ENCODE assay signal across 8 mouse cellular contexts in the genomic region with DNA sequence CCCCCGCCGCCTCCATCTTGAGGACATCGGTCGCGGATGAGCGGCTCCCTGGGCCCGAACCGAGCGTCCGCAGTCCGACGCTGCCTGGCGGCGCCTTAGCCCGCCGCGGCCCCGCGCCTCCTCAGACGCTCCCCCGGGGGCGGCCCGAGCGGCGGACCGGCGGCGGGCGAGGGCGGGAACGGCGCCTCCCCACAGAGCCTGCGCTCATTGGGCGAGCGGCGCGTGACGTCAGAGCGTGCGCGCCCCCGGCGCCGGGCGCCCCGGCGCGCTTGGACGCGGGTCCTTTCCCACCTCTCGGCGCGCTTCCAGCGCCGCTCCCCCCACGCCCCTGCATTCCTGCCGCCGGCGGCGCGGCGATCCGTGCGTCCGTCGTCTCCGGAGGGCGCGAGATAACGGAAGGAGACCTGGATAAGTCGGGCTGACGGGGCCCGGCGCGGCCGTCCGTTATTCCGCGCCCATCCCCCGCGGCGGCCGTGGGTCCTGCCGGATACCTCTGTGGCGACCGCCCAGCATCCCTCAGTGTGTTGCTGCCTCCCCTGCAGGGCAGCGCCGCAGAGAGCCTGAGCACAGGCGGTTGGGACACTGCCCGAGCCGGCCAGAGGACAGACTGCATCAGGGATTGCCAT. TPM values are rescaled to one million over a fixed set of nuclear protein-coding genes. Genes with fewer than 3 reads are reported as not detected.
DNase-seq lines count a peak whose midpoint lies in the region; ATAC-seq and TF ChIP-seq lines count a peak whose summit lies in the region.

A gene (minus strand): TSS at position 123 of the 626 bp plus-strand sequence.

- TF ChIP-seq CTCF in intestine, postnatal 0 days (IDR thresholded peaks at IDR 0.05; ENCODE audit: low read depth) = peak; percentile 35; the same call in 1 of the 2 replicates

- ATAC-seq in granulocyte monocyte progenitor cell, adult 5-6 weeks (replicated peaks; ENCODE audit: poor library complexity, severe bottlenecking) = peak; percentile 38
- ATAC-seq in intestine, postnatal 0 days = peak; percentile 95
- ATAC-seq in midbrain, embryonic 11.5 days (ENCODE audit: low FRiP score) = peak; percentile 95

- no peaks in the 10 kb centered on the region for H3K9me3 ChIP-seq in embryonic facial prominence, embryonic 10.5 days
- H3K9me3 ChIP-seq in intestine, postnatal 0 days (ENCODE audit: control insufficient read depth) = no peaks in the 10 kb centered on the region
- no peaks in the 10 kb centered on the region for H3K9me3 ChIP-seq in midbrain, embryonic 11.5 days (ENCODE audit: control insufficient read depth, low read length)

- H3K27ac ChIP-seq in embryonic facial prominence, embryonic 10.5 days (replicated peaks) = peak within 1 kb of the TSS; percentile 97
- H3K27ac ChIP-seq in intestine, postnatal 0 days (ENCODE audit: low read depth, low read length) = peak within 1 kb of the TSS; percentile 92
- peak within 1 kb of the TSS; percentile 85 for H3K27ac ChIP-seq in midbrain, embryonic 11.5 days (ENCODE audit: low read depth, low read length)

- H3K4me1 ChIP-seq in embryonic facial prominence, embryonic 10.5 days = peaks cover 54% of the 10 kb centered on the region
- H3K4me1 ChIP-seq in intestine, postnatal 0 days (replicated peaks; ENCODE audit: control insufficient read depth, insufficient read depth, low read length) = peaks cover 10% of the 10 kb centered on the region; the same call in 1 of the 2 replicates
- H3K4me1 ChIP-seq in midbrain, embryonic 11.5 days (ENCODE audit: control insufficient read depth, insufficient read depth, low read length) = peaks cover 24% of the 10 kb centered on the region

- under 1% methylated on average over 91 of the region's 91 CpGs for WGBS in embryonic facial prominence, embryonic 10.5 days
- WGBS in intestine, postnatal 0 days = 1% methylated on average over 77 of the region's 91 CpGs
- under 1% methylated on average over 76 of the region's 91 CpGs for WGBS in midbrain, embryonic 11.5 days

- intact Hi-C loops in left cerebral cortex, postnatal 4 days (cut with DNase I) = no loop called here

- H3K36me3 ChIP-seq in embryonic facial prominence, embryonic 10.5 days (replicated peaks) = no peaks in the 10 kb centered on the region
- H3K36me3 ChIP-seq in intestine, postnatal 0 days (ENCODE audit: control insufficient read depth, insufficient read depth) = no peaks in the 10 kb centered on the region
- no peaks in the 10 kb centered on the region for H3K36me3 ChIP-seq in midbrain, embryonic 11.5 days (ENCODE audit: control insufficient read depth, insufficient read depth, low read length)

- H3K4me3 ChIP-seq in embryonic facial prominence, embryonic 10.5 days = peak within 1 kb of the TSS; percentile 96
- H3K4me3 ChIP-seq in intestine, postnatal 0 days (ENCODE audit: low read depth, low read length) = peak within 1 kb of the TSS; percentile 94
- H3K4me3 ChIP-seq in midbrain, embryonic 11.5 days (ENCODE audit: low read depth, low read length) = peak within 1 kb of the TSS; percentile 88

- H3K9ac ChIP-seq in intestine, postnatal 0 days (ENCODE audit: low read depth, low read length) = peak within 1 kb of the TSS; percentile 90
- H3K9ac ChIP-seq in midbrain, embryonic 11.5 days (ENCODE audit: low read length) = peak within 1 kb of the TSS; percentile 89

- DNase-seq in adrenal gland, postnatal 10 days = peak; percentile 94
- peak; percentile 94 for DNase-seq in embryonic facial prominence, embryonic 10.5 days (ENCODE audit: low spot score)
- DNase-seq in left cerebral cortex, postnatal 4 days = peak; percentile 89
- DNase-seq in midbrain, embryonic 11.5 days (ENCODE audit: low spot score, missing footprints) = peak; percentile 100
- DNase-seq in right cerebral cortex, postnatal 4 days = peak; percentile 91
- peak; percentile 88 for DNase-seq in yolk sac, embryonic 10.5 days (ENCODE audit: low spot score)

- no peaks in the 10 kb centered on the region for H3K27me3 ChIP-seq in embryonic facial prominence, embryonic 10.5 days (replicated peaks; ENCODE audit: low read depth, poor library complexity, severe bottlenecking)
- H3K27me3 ChIP-seq in intestine, postnatal 0 days (replicated peaks; ENCODE audit: control insufficient read depth, insufficient read depth, low read length) = no peaks in the 10 kb centered on the region
- H3K27me3 ChIP-seq in midbrain, embryonic 11.5 days (ENCODE audit: control insufficient read depth, insufficient read depth, low read length) = no peaks in the 10 kb centered on the region

- peak within 1 kb of the TSS; percentile 96 for H3K4me2 ChIP-seq in intestine, postnatal 0 days (replicated peaks; ENCODE audit: low read depth)
- peak within 1 kb of the TSS; percentile 76 for H3K4me2 ChIP-seq in midbrain, embryonic 11.5 days

RNA-seq across cellular contexts. Expression of the gene that starts here (rescaled TPM):
- 10 to 100 TPM; 31.9 to 33.3 TPM for total RNA-seq in adrenal gland, postnatal 10 days (2021)
- polyA plus RNA-seq in embryonic facial prominence, embryonic 10.5 days (2016; fragmentation: Nextera tagmentation; extraction: Ambion mirVana) = 9.8 and 10.7 TPM in 2 replicates
- 46.8 and 51.9 TPM in 2 replicates for total RNA-seq in granulocyte monocyte progenitor cell, adult 5-6 weeks (2014; fragmentation: Nextera tagmentation)
- 57.6 and 59.1 TPM in 2 replicates for total RNA-seq in granulocyte monocyte progenitor cell, adult 5-6 weeks (2017)
- 6.1 and 7.0 TPM in 2 replicates for polyA plus RNA-seq in intestine, postnatal 0 days (2015; fragmentation: Nextera tagmentation; extraction: Ambion mirVana)
- total RNA-seq in left cerebral cortex, postnatal 4 days (2021) = 10 to 100 TPM; 49.5 to 49.6 TPM
- 12.9 and 13.4 TPM in 2 replicates for polyA plus RNA-seq in midbrain, embryonic 11.5 days (2014; fragmentation: Nextera tagmentation; extraction: Ambion mirVana)

Comparison
In these comparisons a context has a peak if more than half of its experiments do, and no peak if none do; other contexts are left out.
1. Peak in every context shown above with its lines: DNase-seq, ATAC-seq, H3K4me3 ChIP-seq and H3K27ac ChIP-seq.
2. ATAC-seq: peak in every context shown above with its lines; median percentile 95 in intestine, postnatal 0 days; 95 in midbrain, embryonic 11.5 days; 38 in granulocyte monocyte progenitor cell, adult 5-6 weeks.